Mouse (Mus musculus) heart, postnatal 36 days (tissue): ENCODE results near the gene Tmem189. TPM values are rescaled to one million over a fixed set of nuclear protein-coding genes. Genes with fewer than 3 reads are reported as not detected.

Experiments used
- DNase-seq, 2 experiments: peaks; one replicate each; pipeline ENCODE4 v3.0.0; 2021 to 2022
- intact Hi-C: fragments of 180-260 bp; cut with DNase I; formaldehyde crosslinking; loops from one replicate; pipeline ENCODE4 v1.15.1; 2025
- total RNA-seq, 2 experiments: library from RNA; stranded (reverse); gene quantifications; 2 replicates each; pipeline ENCODE4 v1.2.3; 2021

The Tmem189 gene
- 10 to 100 TPM; 26.6 to 29.9 TPM for total RNA-seq

DNA sequence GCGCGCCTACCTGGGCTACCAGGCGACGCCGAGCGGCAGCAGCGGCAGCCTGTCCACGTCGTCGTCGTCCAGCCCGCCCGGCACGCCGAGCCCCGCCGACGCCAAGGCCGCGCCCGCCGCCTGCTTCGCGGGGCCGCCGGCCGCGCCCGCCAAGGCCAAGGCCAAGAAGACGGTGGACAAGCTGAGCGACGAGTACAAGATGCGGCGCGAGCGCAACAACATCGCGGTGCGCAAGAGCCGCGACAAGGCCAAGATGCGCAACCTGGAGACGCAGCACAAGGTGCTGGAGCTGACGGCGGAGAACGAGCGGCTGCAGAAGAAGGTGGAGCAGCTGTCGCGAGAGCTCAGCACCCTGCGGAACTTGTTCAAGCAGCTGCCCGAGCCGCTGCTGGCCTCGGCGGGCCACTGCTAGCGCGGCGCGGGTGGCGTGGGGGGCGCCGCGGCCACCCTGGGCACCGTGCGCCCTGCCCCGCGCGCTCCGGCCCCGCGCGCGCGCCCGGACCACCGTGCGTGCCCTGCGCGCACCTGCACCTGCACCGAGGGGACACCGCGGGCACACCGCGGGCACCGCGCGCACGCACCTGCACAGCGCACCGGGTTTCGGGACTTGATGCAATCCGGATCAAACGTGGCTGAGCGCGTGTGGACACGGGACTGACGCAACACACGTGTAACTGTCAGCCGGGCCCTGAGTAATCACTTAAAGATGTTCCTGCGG lies at the start of gene Tmem189:
Gene Tmem189 (minus strand): TSS at position 322 of the 718 bp plus-strand sequence.
- intact Hi-C loops: loop anchor here (2.0 to 10.0 kb wide), 4 partner anchors 89 to 385 kb away; no protein-coding TSS in a partner anchor
- peak in 1 of 2 experiments; percentile 50 for DNase-seq

GRCm38 (mm10) chr2:167739030-167739429 lies 49.4 kb upstream of the Tmem189 start:
- no peak for DNase-seq
- intact Hi-C loops: no loop called here

DNA sequence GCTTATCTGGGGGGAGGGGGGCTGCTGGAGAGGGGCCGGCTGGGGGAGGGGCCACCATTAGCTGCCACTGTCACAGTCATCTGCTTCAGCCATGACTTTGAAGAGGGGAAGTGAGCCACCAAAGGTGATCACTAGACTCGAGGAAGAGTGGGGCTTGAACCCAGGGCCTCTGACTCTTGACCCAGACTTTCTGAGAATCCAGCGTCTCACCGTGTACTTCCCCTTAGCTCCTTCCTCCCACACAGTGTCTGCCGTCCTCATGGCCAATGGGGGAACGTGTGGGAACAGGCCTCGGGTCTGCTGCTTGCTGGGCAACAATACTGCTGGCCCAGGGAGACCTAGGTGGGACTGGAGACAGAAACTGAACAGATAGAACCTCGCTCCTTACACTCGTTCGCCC lies 45.2 kb upstream of the Tmem189 start:
- DNase-seq: no peak
- intact Hi-C loops: no loop called here

GRCm38 (mm10) chr2:167731149-167731548 lies 41.5 kb upstream of the Tmem189 start:
- DNase-seq: no peak
- intact Hi-C loops: no loop called here

- intact Hi-C loops: no loop called here
- no peak for DNase-seq
Measured at GRCm38 (mm10) chr2:167730036-167730435, 40.4 kb upstream of the Tmem189 start.

DNA sequence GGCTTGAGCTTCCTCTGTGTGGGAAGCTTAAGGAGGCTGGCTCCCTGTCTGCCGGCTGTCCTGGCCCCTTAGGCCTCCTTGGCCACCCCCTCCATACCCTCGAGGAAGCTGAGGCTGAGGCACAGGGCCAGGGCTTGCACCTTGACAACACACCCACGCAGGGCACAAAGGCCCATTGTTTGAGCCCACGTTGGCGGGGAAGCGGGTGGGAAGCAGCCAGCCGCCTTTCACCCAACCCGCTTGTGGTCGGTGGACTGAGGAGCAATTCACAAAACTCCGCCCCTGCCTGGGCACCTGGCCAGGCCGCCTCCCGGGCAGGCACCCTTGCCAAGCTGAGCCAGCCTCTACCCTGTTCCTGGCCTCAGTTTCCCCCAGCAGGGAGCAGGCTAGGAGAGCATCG lies 37.5 kb upstream of the Tmem189 start:
- DNase-seq: no peak
- intact Hi-C loops: no loop called here

- intact Hi-C loops: no loop called here
- no peak for DNase-seq
Measured at GRCm38 (mm10) chr2:167725879-167726278, 36.3 kb upstream of the Tmem189 start.

GRCm38 (mm10) chr2:167723589-167724206 lies 34.1 kb upstream of the Tmem189 start:
- no peak for DNase-seq
- intact Hi-C loops: no loop called here

DNA sequence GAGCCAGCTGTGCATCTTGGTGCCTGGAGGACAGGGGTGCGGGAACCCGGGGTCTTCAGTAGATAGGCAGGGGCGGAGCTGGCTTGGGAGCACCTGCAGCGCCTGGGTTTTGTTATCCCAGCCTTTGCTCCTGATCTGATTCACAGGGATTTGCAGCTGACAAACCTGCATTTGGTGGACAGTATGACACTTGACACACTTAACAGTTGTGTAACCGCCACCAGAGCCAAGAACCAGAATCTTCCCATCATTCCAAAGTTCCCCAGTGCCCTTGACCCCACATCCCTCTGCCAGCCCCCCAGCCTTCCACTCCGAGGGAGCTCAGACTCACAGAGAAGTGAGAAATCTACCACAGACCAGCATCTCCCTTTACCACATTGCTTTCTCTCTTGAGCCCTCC lies 32.9 kb upstream of the Tmem189 start:
- intact Hi-C loops: no loop called here
- DNase-seq: no peak

GRCm38 (mm10) chr2:167721159-167721882 lies 31.7 kb upstream of the Tmem189 start:
- no peak for DNase-seq
- intact Hi-C loops: no loop called here

DNA sequence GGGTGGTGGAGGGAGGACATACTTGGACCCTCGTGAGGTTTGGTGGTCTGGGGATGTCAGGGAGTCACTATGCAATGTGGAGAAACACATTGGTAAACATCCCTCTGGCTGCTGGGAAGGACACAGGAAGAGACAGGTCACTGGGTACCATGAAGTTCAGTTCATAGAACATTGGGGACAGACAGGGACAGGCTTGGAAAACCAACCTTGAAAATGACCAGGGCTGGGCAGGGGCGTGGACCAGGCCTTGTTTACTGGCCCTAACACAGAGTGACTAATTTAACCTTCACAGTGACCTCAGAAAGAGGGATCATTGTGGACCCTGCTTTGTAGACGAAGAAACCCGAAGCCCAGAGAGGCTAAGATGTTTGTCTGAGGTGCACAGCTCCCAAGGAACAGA lies 29.9 kb upstream of the Tmem189 start:
- DNase-seq: no peak
- intact Hi-C loops: no loop called here

DNA sequence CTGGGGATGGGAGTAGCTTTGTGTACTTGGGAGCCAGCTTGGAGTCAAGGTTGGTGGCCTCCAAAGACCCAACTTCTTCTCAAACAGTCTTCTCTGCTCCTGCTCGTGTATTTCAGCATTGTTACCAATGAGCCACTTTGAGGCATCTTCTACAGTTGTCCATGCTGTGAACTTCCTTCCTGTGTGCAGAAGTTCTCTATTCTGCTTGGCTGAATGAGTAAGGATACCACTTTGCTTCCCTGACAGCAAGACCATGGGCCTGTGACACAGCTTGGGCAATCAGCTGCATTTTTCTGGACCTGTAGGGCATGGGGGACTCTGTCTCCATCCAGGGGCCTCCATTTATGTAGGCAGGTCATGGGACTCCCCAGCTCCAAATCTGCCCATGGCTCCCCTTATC lies 27.6 kb upstream of the Tmem189 start:
- DNase-seq: no peak
- intact Hi-C loops: no loop called here

GRCm38 (mm10) chr2:167715008-167715407 lies 25.4 kb upstream of the Tmem189 start:
- intact Hi-C loops: no loop called here
- no peak for DNase-seq

DNA sequence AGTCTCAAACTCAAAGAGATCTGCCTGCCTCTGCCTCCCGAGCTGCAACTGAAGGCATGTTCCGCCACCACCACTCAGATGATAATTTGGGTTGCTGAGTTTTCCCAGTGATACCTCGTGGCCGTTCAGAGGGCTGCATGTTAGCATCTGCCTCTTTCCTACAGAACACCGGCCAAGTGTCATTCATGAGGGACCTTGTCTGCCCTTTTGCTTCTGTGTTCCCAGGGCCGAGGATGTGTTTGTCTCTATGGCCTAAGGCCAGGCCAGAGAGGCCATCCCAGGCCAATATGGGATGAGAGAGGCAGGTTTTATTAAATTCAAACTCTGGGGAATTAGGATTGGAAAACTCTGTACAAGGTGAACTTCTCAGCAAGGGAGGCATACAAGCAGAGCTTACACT lies 24.7 kb upstream of the Tmem189 start:
- intact Hi-C loops: no loop called here
- no peak for DNase-seq

DNA sequence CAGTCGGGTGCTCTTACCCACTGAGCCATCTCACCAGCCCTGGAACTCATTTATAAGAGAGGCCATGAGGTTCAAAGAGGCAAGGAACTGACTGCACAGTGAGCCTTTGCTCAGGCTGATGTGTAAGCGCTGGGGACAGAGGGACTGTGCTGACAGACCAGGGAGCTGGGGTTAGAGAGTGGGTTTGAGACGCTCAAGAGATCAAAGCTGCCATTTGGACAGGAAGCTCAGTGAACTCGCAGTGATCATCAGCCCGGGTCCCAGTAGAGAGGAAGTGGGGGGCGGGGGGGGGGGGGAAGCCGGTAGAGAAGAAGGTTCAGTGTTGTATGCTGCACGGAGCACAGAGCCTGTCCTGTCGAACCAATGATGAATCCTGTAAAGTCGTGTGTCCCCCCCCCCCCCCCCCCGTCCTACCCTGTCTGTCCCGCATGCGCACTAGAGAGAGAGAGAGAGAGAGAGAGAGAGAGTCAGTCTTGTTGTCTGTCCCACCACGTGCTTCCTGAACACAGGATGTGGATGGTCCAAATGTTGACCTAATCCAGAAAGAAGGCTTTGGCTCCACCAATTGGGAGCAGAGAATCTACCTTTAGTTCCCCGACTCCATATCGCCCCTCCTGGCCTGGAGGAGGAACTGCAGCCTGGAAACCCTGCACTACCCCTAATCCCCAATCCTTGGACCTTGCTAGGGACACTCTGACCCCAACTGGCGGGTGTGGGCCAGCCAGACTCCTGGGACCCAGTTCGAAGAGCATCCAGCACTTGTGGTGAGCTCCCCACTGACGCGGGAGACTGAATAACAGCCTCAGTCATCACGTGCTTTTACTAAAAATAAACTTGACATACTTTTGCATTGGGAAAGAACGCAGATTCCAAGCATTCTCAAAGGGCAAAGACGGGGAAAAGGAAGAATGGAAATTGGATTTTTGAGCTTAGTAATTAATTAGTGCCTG lies 23.5 kb upstream of the Tmem189 start:
- intact Hi-C loops: no loop called here
- DNase-seq: peak; percentile 37 to 51

GRCm38 (mm10) chr2:167710574-167710973 lies 21.0 kb upstream of the Tmem189 start:
- intact Hi-C loops: no loop called here
- DNase-seq: no peak

GRCm38 (mm10) chr2:167709969-167710368 lies 20.3 kb upstream of the Tmem189 start:
- intact Hi-C loops: no loop called here

DNA sequence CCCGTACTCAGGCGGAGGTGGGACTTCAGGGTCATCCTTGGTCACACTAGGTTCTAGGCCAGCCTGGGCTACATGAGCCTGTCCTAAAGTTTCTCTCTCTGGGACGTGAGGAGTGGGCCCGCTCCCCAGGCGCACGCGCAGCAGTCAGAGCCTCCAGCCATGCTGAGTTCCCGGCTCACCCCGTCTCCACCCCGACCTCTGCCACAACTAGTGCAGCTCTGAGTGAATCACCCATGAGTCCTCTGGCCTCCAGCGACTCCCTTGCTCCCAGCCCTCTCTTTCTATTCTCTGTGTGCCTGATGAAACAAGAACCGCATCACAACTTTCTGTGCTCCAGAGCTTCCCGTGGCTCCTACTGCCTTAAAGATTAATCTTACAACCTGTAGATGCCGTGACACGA lies 18.8 kb upstream of the Tmem189 start:
- no peak for DNase-seq
- intact Hi-C loops: no loop called here

More at GRCm38 (mm10) chr2:167709969-167710368, 20.3 kb upstream of the Tmem189 start:
- DNase-seq: no peak

GRCm38 (mm10) chr2:167706183-167706939 lies 16.7 kb upstream of the Tmem189 start:
- intact Hi-C loops: no loop called here
- DNase-seq: no peak

DNA sequence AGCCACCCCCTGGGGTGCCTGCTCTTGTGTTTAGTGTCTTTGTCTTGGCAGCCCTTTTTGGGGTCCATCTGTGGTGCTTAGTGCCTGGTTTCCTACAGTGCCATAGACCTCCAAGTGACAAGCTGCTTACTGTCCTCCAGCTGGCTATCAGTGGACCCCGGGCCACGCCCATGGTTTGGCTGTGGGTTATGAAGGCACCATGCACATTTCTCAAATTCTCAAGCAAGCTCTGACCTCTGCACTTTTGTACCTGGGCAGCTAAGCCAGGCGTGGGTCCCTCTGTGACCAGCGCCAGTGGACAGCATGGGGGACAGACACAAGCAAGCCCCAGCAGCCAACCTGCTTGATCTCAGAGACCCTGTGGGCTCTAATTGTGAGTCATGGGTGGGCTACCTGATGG lies 14.8 kb upstream of the Tmem189 start:
- intact Hi-C loops: no loop called here

More for the DNA sequence above, 14.8 kb upstream of the Tmem189 start:
- no peak for DNase-seq
